Mouse (Mus musculus) intestine, embryonic 16.5 days (tissue): ENCODE results near the gene Dnajc5. TPM values are rescaled to one million over a fixed set of nuclear protein-coding genes. Genes with fewer than 3 reads are reported as not detected.

ENCODE experiments used
- ATAC-seq: fragments of 200-750 bp; cut with Nextera tagmentation; 2 replicates; pipeline ENCODE4 v1.8.0; 2017; ENCODE audit warnings: moderate TSS enrichment, moderate library complexity
- H3K27ac ChIP-seq: fragments of 300-500 bp; sonication (generic); 2 replicates; pipeline ENCODE4 v1.5.1; 2014; ENCODE audit warnings: mild to moderate bottlenecking, low read length
- H3K27me3 ChIP-seq: fragments of 300-500 bp; sonication (generic); replicated peaks from 2 replicates; pipeline ENCODE4 v1.6.1; 2014; ENCODE audit warnings: low read length, control low read depth, mixed read lengths; ENCODE audit not compliant: control insufficient read depth, insufficient read depth
- H3K36me3 ChIP-seq: fragments of 300-500 bp; sonication (generic); 2 replicates; pipeline ENCODE4 v1.6.1; 2014; ENCODE audit warnings: low read length, control low read depth; ENCODE audit not compliant: control insufficient read depth, insufficient read depth
- H3K4me1 ChIP-seq: fragments of 300-500 bp; sonication (generic); 2 replicates; pipeline ENCODE4 v1.6.1; 2014; ENCODE audit warnings: low read length, control low read depth, mixed read lengths; ENCODE audit not compliant: control insufficient read depth, insufficient read depth
- H3K4me2 ChIP-seq: fragments of 300-500 bp; sonication (generic); 2 replicates; pipeline ENCODE4 v1.6.1; 2014; ENCODE audit warnings: low read depth, low read length, control low read depth
- H3K4me3 ChIP-seq: fragments of 300-500 bp; sonication (generic); 2 replicates; pipeline ENCODE4 v1.5.1; 2014; ENCODE audit warnings: mild to moderate bottlenecking, low read length
- H3K9ac ChIP-seq: fragments of 300-500 bp; sonication (generic); 2 replicates; pipeline ENCODE4 v1.6.1; 2014; ENCODE audit warnings: low read depth, low read length
- H3K9me3 ChIP-seq: fragments of 300-500 bp; sonication (generic); 2 replicates; pipeline ENCODE4 v1.6.1; 2016; ENCODE audit warnings: low read length, control low read depth; ENCODE audit not compliant: control insufficient read depth
- WGBS: fragments of 180-500 bp; shearing (Covaris S2); extraction: QIAGEN DNeasy Blood & Tissue Kit; methylation state at CpG from one replicate; pipeline ENCODE4 v1.1.7; 2014; 5-methylcytosine and 5-hydroxymethylcytosine counted together
- polyA plus RNA-seq: library from polyadenylated mRNA; unstranded; fragments of >200 nt; fragmentation: Nextera tagmentation; extraction: Ambion mirVana; gene quantifications from 2 replicates; pipeline ENCODE4 v1.2.1, GENCODE M21; 2015

Dnajc5 gene
- polyA plus RNA-seq, 1 experiment from 2014 or later, result 74.1 TPM

GRCm38 (mm10) chr2:181582358-181582757 lies 62.1 kb downstream of the Dnajc5 start:
- H3K9ac ChIP-seq, result no peak overlapping the region
- H3K4me3 ChIP-seq, result no peak overlapping the region
- H3K27ac ChIP-seq, result no peak overlapping the region

GRCm38 (mm10) chr2:181582939-181583338 lies 62.7 kb downstream of the Dnajc5 start:
- Histone ChIP-seq H3K4me2 (no peak overlapping the region), H3K9ac (no peak overlapping the region), H3K4me1 (peaks cover 22% of the 10 kb centered on the region), H3K27me3 (no peaks in the 10 kb centered on the region), H3K36me3 (0 out of 2 replicates have a peak, but pooled peaks cover 10% of the 10 kb centered on the region), H3K4me3 (no peak overlapping the region), H3K9me3 (no peaks in the 10 kb centered on the region), H3K27ac (no peak overlapping the region)
- no peak for ATAC-seq
- WGBS, result 68% methylated on average over 1 of the region's 1 CpGs

More at GRCm38 (mm10) chr2:181582358-181582757, 62.1 kb downstream of the Dnajc5 start:
- 0 out of 2 replicates have a peak, but pooled peaks cover 10% of the 10 kb centered on the region for H3K36me3 ChIP-seq
- no peaks in the 10 kb centered on the region for H3K27me3 ChIP-seq
- H3K4me2 ChIP-seq, result peak overlapping the region; percentile 86
- H3K4me1 ChIP-seq, result peaks cover 22% of the 10 kb centered on the region
- ATAC-seq, result no peak
- H3K9me3 ChIP-seq, result no peaks in the 10 kb centered on the region
- 95% methylated on average over 2 of the region's 2 CpGs for WGBS

DNA sequence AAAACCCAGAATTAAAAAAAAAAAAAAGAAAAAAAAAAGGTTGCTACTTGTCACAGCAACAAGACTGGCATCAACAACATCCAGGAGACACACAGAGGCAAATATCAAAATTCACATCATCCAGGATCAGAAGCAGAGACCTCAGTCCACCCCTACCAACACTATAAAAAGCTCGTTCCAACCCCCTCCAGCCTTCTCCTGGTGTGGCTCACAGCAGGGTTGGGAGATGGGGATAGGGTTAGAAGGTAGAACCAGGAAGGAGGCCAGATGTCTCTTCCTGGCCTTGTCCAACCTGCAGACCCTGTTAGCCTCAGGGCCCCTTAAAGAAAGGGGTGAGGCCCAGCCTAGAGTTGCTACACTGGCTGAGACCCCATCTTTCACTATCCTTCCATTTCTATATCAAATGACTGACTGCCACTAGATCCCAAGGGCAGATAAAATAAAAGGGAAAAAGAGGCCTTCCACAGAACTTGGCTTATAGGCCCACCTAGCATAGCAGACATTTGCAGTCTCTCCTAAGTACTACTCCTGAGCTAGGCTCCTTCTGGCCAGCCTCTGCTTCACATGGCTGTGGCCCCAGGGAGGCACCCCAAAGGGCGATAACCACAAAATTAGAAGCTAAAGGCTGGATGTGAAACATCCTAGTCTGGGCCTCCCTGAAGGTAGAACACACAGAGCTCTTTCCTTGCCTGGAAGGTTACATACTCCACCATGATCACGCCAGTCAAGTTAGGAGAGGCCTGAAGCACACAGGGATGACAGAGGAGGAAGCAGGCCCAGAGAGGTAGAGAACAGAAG lies 63.4 kb downstream of the Dnajc5 start:
- H3K4me1 ChIP-seq, result peaks cover 20% of the 10 kb centered on the region
- H3K4me2 ChIP-seq, result no peak overlapping the region
- H3K9ac ChIP-seq, result no peak overlapping the region
- no peak overlapping the region for H3K27ac ChIP-seq
- no peak for ATAC-seq
- no peaks in the 10 kb centered on the region for H3K9me3 ChIP-seq
- H3K4me3 ChIP-seq, result no peak overlapping the region
- H3K27me3 ChIP-seq, result no peaks in the 10 kb centered on the region
- WGBS, result 91% methylated on average over 3 of the region's 3 CpGs
- H3K36me3 ChIP-seq, result 0 out of 2 replicates have a peak, but pooled peaks cover 14% of the 10 kb centered on the region

DNA sequence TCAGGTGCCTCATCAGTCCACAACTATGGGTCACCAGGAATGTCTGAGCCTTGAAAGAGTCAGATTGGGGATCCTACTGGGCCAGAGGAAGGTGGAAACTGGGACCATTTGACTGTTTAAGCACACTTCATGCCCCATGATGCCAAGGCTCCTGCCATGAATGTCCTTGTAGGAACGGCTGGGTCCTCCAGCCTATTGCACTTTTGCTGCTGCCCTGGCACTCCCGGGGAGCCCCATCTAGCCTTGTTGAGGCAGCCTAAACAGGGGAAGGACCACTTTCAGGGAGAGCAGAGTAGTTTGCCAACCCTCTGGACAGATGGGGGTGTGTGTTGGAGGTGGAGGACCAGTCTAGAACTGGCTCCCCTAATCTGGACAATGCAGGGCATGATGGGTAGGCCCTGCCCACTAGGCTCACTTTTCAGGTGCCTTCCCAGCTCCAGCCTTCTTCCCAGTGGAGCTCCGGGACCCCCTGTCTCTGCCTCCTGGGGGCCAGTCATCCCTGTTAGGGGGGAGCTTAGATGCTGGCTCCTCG lies 64.2 kb downstream of the Dnajc5 start, which contains the start of gene Uckl1:
Gene Uckl1 (minus strand): TSS at position 482 of the 532 bp plus-strand sequence.
- Histone ChIP-seq H3K4me2 (no peak within 1 kb of the TSS), H3K4me3 (no peak within 1 kb of the TSS), H3K4me1 (peaks cover 12% of the 10 kb centered on the region), H3K9me3 (no peaks in the 10 kb centered on the region), H3K36me3 (peaks cover 20% of the 10 kb centered on the region; the same call in 1 of the 2 replicates), H3K27me3 (no peaks in the 10 kb centered on the region), H3K27ac (no peak within 1 kb of the TSS), H3K9ac (no peak within 1 kb of the TSS)
- WGBS, result 93% methylated on average over 4 of the region's 4 CpGs
- ATAC-seq, result no peak

GRCm38 (mm10) chr2:181585506-181585905 lies 65.2 kb downstream of the Dnajc5 start:
- whole genome bisulfite sequencing, result 93% methylated on average over 5 of the region's 5 CpGs
- ATAC-seq, result no peak
- no peak overlapping the region for H3K27ac ChIP-seq
- no peaks in the 10 kb centered on the region for H3K27me3 ChIP-seq
- H3K9ac ChIP-seq, result no peak overlapping the region
- H3K4me3 ChIP-seq, result no peak overlapping the region
- H3K4me2 ChIP-seq, result no peak overlapping the region
- peaks cover 20% of the 10 kb centered on the region; the same call in 1 of the 2 replicates for H3K36me3 ChIP-seq
- H3K9me3 ChIP-seq, result no peaks in the 10 kb centered on the region
- H3K4me1 ChIP-seq, result peaks cover 4% of the 10 kb centered on the region; the same call in 1 of the 2 replicates

DNA sequence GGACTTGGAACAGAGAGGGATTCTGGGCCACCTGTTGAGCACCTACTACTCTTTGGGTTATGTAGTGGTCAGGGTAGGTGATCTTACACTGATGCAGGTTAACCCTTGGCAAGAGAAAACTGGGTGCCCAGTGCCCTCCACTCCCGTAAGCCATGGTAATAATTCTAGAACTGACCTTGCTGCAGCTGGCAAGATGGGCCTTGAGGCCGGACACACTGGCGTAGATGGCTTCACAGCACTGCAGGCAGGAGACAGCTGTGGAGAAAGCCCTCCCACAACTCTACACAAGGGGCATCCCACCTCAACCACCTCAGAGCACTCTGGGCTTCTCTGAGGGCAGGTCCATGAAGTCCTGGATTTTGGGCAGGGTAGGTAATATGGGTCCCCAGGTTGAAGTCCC lies 65.8 kb downstream of the Dnajc5 start:
- H3K27ac ChIP-seq, result no peak overlapping the region
- no peak overlapping the region for H3K9ac ChIP-seq
- WGBS, result 93% methylated on average over 3 of the region's 3 CpGs
- no peak overlapping the region for H3K4me2 ChIP-seq
- H3K4me3 ChIP-seq, result no peak overlapping the region
- no peak for ATAC-seq
- peaks cover 20% of the 10 kb centered on the region; the same call in 1 of the 2 replicates for H3K36me3 ChIP-seq
- H3K27me3 ChIP-seq, result no peaks in the 10 kb centered on the region
- H3K4me1 ChIP-seq, result peaks cover under 1% of the 10 kb centered on the region
- no peaks in the 10 kb centered on the region for H3K9me3 ChIP-seq

DNA sequence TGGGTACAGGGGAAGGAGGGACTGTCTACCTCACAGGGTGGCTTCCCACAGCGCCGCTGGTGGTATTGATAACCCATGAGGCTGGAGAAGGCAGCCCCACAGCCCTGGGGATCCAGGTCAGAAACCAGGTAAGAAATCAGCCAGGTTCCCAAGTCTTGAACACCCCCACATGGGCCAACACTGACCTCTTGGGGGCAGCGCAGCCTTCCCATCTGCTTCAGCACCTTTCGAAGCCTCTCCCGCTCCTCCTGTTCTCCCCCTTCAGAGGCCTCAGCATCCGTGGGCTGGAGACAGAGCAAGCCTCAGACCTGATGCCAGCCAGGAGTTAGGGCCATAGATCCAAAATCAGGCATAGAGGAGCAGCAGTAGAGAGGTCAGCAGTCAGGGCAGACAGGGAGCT lies 67.5 kb downstream of the Dnajc5 start:
- Histone ChIP-seq H3K27ac (no peak overlapping the region), H3K4me3 (no peak overlapping the region), H3K27me3 (no peaks in the 10 kb centered on the region), H3K4me2 (no peak overlapping the region), H3K4me1 (peaks cover 8% of the 10 kb centered on the region), H3K36me3 (peaks cover 20% of the 10 kb centered on the region; the same call in 1 of the 2 replicates), H3K9me3 (no peaks in the 10 kb centered on the region), H3K9ac (no peak overlapping the region)
- ATAC-seq, result no peak
- 79% methylated on average over 6 of the region's 6 CpGs for WGBS

GRCm38 (mm10) chr2:181588229-181588780 lies 68.0 kb downstream of the Dnajc5 start:
- 89% methylated on average over 11 of the region's 11 CpGs for WGBS
- ATAC-seq, result no peak
- H3K27ac ChIP-seq, result no peak overlapping the region
- H3K36me3 ChIP-seq, result peaks cover 20% of the 10 kb centered on the region; the same call in 1 of the 2 replicates
- no peak overlapping the region for H3K9ac ChIP-seq
- H3K4me1 ChIP-seq, result peaks cover 8% of the 10 kb centered on the region
- no peak overlapping the region for H3K4me2 ChIP-seq
- H3K27me3 ChIP-seq, result no peaks in the 10 kb centered on the region
- H3K4me3 ChIP-seq, result no peak overlapping the region
- no peaks in the 10 kb centered on the region for H3K9me3 ChIP-seq

GRCm38 (mm10) chr2:181589011-181589731 lies 68.9 kb downstream of the Dnajc5 start:
- H3K36me3 ChIP-seq, result peaks cover 20% of the 10 kb centered on the region; the same call in 1 of the 2 replicates
- WGBS, result 91% methylated on average over 10 of the region's 10 CpGs

More at GRCm38 (mm10) chr2:181589011-181589731, 68.9 kb downstream of the Dnajc5 start:
- peaks cover 8% of the 10 kb centered on the region for H3K4me1 ChIP-seq
- H3K4me2 ChIP-seq, result no peak overlapping the region
- H3K9me3 ChIP-seq, result no peaks in the 10 kb centered on the region
- H3K9ac ChIP-seq, result no peak overlapping the region
- ATAC-seq, result no peak
- no peak overlapping the region for H3K4me3 ChIP-seq
- H3K27ac ChIP-seq, result no peak overlapping the region
- no peaks in the 10 kb centered on the region for H3K27me3 ChIP-seq
